In the genomic region with DNA sequence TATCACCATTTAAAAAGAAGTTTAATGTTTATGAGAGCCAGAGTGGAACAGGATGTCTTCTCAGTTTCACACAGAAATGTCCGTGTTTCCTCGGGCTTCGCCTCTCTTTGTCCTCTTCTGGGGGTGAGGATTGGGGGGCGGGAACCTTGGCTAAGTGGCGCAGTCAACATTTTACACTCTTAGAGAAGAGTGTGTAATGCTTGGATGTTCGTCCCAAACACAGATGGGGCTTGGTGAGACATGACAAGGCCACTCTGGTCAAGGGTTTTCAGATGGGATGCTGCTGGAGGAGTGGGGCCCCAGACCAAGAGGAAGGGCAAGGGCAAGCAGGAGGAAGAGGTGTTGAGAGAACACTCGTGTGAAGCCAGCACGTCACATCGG, we compare ENCODE assay signal across 9 mouse cellular contexts.
A peak's percentile ranks its signal among the peaks of the same experiment; 100 is the strongest.
DNase-seq lines count a peak whose midpoint lies in the region; ATAC-seq lines count a peak whose summit lies in the region.
"Had no signal": no experiment of that assay in that cellular context is flagged by ENCODE, and none has a peak within 500 bp of the region (broad histone marks: within the 10 kb centered on the region; RNA-seq: fewer than 3 reads in every experiment).

No protein-coding gene starts in this region.

- H3K4me1 ChIP-seq in heart, embryonic 16.5 days (ENCODE audit: control insufficient read depth, insufficient read depth, low read length) = peaks cover 7% of the 10 kb centered on the region
- H3K4me1 ChIP-seq in heart, embryonic 11.5 days (ENCODE audit: control insufficient read depth, insufficient read depth, low read length) = peaks cover 9% of the 10 kb centered on the region; the same call in 1 of the 2 replicates
- peaks cover 11% of the 10 kb centered on the region; the same call in 1 of the 2 replicates for H3K4me1 ChIP-seq in kidney, embryonic 16.5 days (ENCODE audit: insufficient read depth, low read length)

- H3K36me3 ChIP-seq in heart, embryonic 16.5 days (ENCODE audit: control insufficient read depth, insufficient read depth) = no peaks in the 10 kb centered on the region
- no peaks in the 10 kb centered on the region for H3K36me3 ChIP-seq in heart, embryonic 11.5 days (ENCODE audit: control insufficient read depth, insufficient read depth, low read length)
- no peaks in the 10 kb centered on the region for H3K36me3 ChIP-seq in kidney, embryonic 16.5 days (ENCODE audit: insufficient read depth, low read length)

- H3K27me3 ChIP-seq in heart, embryonic 16.5 days (ENCODE audit: control insufficient read depth, insufficient read depth, low read length) = no peaks in the 10 kb centered on the region
- H3K27me3 ChIP-seq in heart, embryonic 11.5 days (ENCODE audit: control insufficient read depth, insufficient read depth, low read length) = no peaks in the 10 kb centered on the region
- no peaks in the 10 kb centered on the region for H3K27me3 ChIP-seq in kidney, embryonic 16.5 days (ENCODE audit: insufficient read depth, low read length)

- ATAC-seq in CD4-positive, CD25-positive, alpha-beta regulatory T cell, adult 4 months = no peak
- ATAC-seq in heart, embryonic 16.5 days (replicated peaks; ENCODE audit: extremely low read depth, insufficient read depth, low FRiP score) = no peak
- no peak for ATAC-seq in heart, embryonic 11.5 days (replicated peaks; ENCODE audit: insufficient number of reproducible peaks, low FRiP score, low TSS enrichment)
- 0 out of 2 replicates have a peak, but pooled peaks have one; percentile 9 for ATAC-seq in kidney, embryonic 16.5 days (ENCODE audit: low FRiP score, low TSS enrichment)

- no peak overlapping the region for H3K4me3 ChIP-seq in heart, embryonic 16.5 days (ENCODE audit: low read length)
- no peak overlapping the region for H3K4me3 ChIP-seq in heart, embryonic 11.5 days (ENCODE audit: low read depth, low read length)
- H3K4me3 ChIP-seq in kidney, embryonic 16.5 days (ENCODE audit: low read length) = no peak overlapping the region

- H3K9ac ChIP-seq in heart, embryonic 16.5 days (ENCODE audit: low read length) = no peak overlapping the region
- no peak overlapping the region for H3K9ac ChIP-seq in heart, embryonic 11.5 days (ENCODE audit: low read depth, low read length)
- H3K9ac ChIP-seq in kidney, embryonic 16.5 days (replicated peaks; ENCODE audit: low read length) = no peak overlapping the region

- H3K27ac ChIP-seq in heart, embryonic 16.5 days (ENCODE audit: low read length) = peak overlapping the region; percentile 38
- H3K27ac ChIP-seq in heart, embryonic 11.5 days (ENCODE audit: low read depth, low read length) = no peak overlapping the region
- H3K27ac ChIP-seq in kidney, embryonic 16.5 days (ENCODE audit: low read length) = peak overlapping the region; percentile 14; the same call in 1 of the 2 replicates

- H3K9me3 ChIP-seq in heart, embryonic 16.5 days (replicated peaks; ENCODE audit: control insufficient read depth, low read length) = no peaks in the 10 kb centered on the region
- no peaks in the 10 kb centered on the region for H3K9me3 ChIP-seq in heart, embryonic 11.5 days (replicated peaks; ENCODE audit: control insufficient read depth, low read length)
- H3K9me3 ChIP-seq in kidney, embryonic 16.5 days (ENCODE audit: low read length) = no peaks in the 10 kb centered on the region

- WGBS in heart, embryonic 16.5 days = 60% methylated on average over 9 of the region's 9 CpGs
- 67% methylated on average over 9 of the region's 9 CpGs for WGBS in heart, embryonic 11.5 days (ENCODE audit: insufficient replicate concordance)
- 65% methylated on average over 9 of the region's 9 CpGs for WGBS in kidney, embryonic 16.5 days

- DNase-seq in CD4-positive, CD25-positive, alpha-beta regulatory T cell, adult 2 months (ENCODE audit: low read depth, low spot score) = peak; percentile 1
- DNase-seq in kidney, postnatal 10 days = no peak
- peak; percentile 18 for DNase-seq in lung, postnatal 36 days
- DNase-seq in gastrocnemius, postnatal 10 days = no peak

- H3K4me2 ChIP-seq in heart, embryonic 16.5 days (ENCODE audit: low read depth, low read length) = no peak overlapping the region
- no peak overlapping the region for H3K4me2 ChIP-seq in heart, embryonic 11.5 days
- H3K4me2 ChIP-seq in kidney, embryonic 16.5 days (replicated peaks; ENCODE audit: low read depth, low read length) = no peak overlapping the region
- H3K4me2 ChIP-seq: liver, embryonic 11.5 days had no signal

Comparison
In these comparisons a context has a peak if more than half of its experiments do, and no peak if none do; other contexts are left out.
1. DNase-seq: peak in CD4-positive, CD25-positive, alpha-beta regulatory T cell, adult 2 months (single experiment) and lung, postnatal 36 days (single experiment); none in kidney, postnatal 10 days (single experiment) and gastrocnemius, postnatal 10 days (single experiment).